Mouse (Mus musculus) spleen, adult 2 months (tissue): ENCODE data around the gene Clec12b. TPM values are rescaled to one million over a fixed set of nuclear protein-coding genes. Genes with fewer than 3 reads are reported as not detected.
"Not testable (repeated sequence)": the region's sequence is repeated elsewhere in the genome, so short reads cannot be mapped to it uniquely, and the experiment has no call there.

ENCODE experiments used
- DNase-seq, 2 experiments: peaks; one replicate each; pipeline versions ENCODE4 v3.0.0 to v3.0.0-alpha.2; 2012 to 2021; ENCODE audit warnings: low spot score in 2 of 2, low read depth in 1 of 2
- H3K27ac ChIP-seq: fragments of 200-500 bp; 2 replicates; pipeline ENCODE4 v1.5.1; 2012; ENCODE audit warnings: low read length, inconsistent platforms; ENCODE audit not compliant: insufficient read depth
- H3K27me3 ChIP-seq: fragments of 200-500 bp; 2 replicates; pipeline ENCODE4 v1.6.1; 2012; ENCODE audit warnings: mild to moderate bottlenecking, moderate library complexity, low read length, inconsistent platforms; ENCODE audit not compliant: control insufficient read depth, insufficient read depth
- H3K36me3 ChIP-seq: fragments of 200-500 bp; 2 replicates; pipeline ENCODE4 v1.6.1; 2012; ENCODE audit warnings: mild to moderate bottlenecking, low read length, inconsistent platforms; ENCODE audit not compliant: control insufficient read depth, insufficient read depth
- H3K4me1 ChIP-seq: fragments of 200-500 bp; 2 replicates; pipeline ENCODE4 v1.6.1; 2011; ENCODE audit warnings: inconsistent platforms; ENCODE audit not compliant: control insufficient read depth, insufficient read depth, insufficient read length
- H3K4me3 ChIP-seq: fragments of 200-500 bp; 2 replicates; pipeline ENCODE4 v1.5.1; 2011; ENCODE audit warnings: mild to moderate bottlenecking, inconsistent platforms; ENCODE audit not compliant: insufficient read depth, insufficient read length; ENCODE audit errors: extremely low read depth
- CTCF ChIP-seq: fragments of 200-500 bp; IDR thresholded peaks from 2 replicates; pipeline ENCODE4 v1.5.1; 2011; ENCODE audit warnings: mild to moderate bottlenecking, inconsistent platforms; ENCODE audit not compliant: insufficient read depth, insufficient read length, insufficient replicate concordance; ENCODE audit errors: extremely low read depth
- POLR2A ChIP-seq: fragments of 200-500 bp; IDR thresholded peaks from 2 replicates; pipeline ENCODE4 v1.6.1; 2011; ENCODE audit warnings: low read depth, low read length, inconsistent platforms
- WGBS: fragments of 180-500 bp; shearing (Covaris S2); methylation state at CpG from one replicate; pipeline ENCODE4 v1.1.7; 2018; 5-methylcytosine and 5-hydroxymethylcytosine counted together
- polyA plus RNA-seq: library from polyadenylated mRNA; depleted of rRNA; stranded (reverse); fragments of >200 nt; gene quantifications from 2 replicates; pipeline ENCODE4 v1.2.3, GENCODE M21; 2012

The Clec12b gene
- polyA plus RNA-seq, 1 experiment, result not detected

GRCm38 (mm10) chr6:129355774-129356173 lies 29.9 kb downstream of the Clec12b start:
- 55% methylated on average over 2 of the region's 2 CpGs for WGBS
- Histone ChIP-seq H3K4me3 (no peak overlapping the region), H3K36me3 (no peaks in the 10 kb centered on the region), H3K27ac (no peak overlapping the region), H3K4me1 (peaks cover 7% of the 10 kb centered on the region; the same call in 1 of the 2 replicates), H3K27me3 (no peaks in the 10 kb centered on the region)
- TF ChIP-seq CTCF (no peak), POLR2A (no peak)
- DNase-seq, result no peak

- TF ChIP-seq POLR2A, result no peak
- 72% methylated on average over 3 of the region's 3 CpGs for WGBS
- H3K4me1 ChIP-seq, result peaks cover 4% of the 10 kb centered on the region; the same call in 1 of the 2 replicates
- H3K27me3 ChIP-seq, result no peaks in the 10 kb centered on the region
- no peak overlapping the region for H3K4me3 ChIP-seq
- no peaks in the 10 kb centered on the region for H3K36me3 ChIP-seq
- peak overlapping the region; percentile 51 for H3K27ac ChIP-seq
- DNase-seq, result no peak
Observed at GRCm38 (mm10) chr6:129351091-129351490, 34.6 kb downstream of the Clec12b start.

GRCm38 (mm10) chr6:129349524-129350352 lies 35.9 kb downstream of the Clec12b start:
- no peak overlapping the region for H3K4me3 ChIP-seq
- H3K36me3 ChIP-seq, result no peaks in the 10 kb centered on the region
- peaks cover 4% of the 10 kb centered on the region; the same call in 1 of the 2 replicates for H3K4me1 ChIP-seq
- no peaks in the 10 kb centered on the region for H3K27me3 ChIP-seq
- peak; percentile 18 to 27 for DNase-seq
- peak overlapping the region; percentile 75 for H3K27ac ChIP-seq
- 5% methylated on average over 4 of the region's 4 CpGs for WGBS
- no peak for TF ChIP-seq POLR2A
- TF ChIP-seq CTCF, result no peak

GRCm38 (mm10) chr6:129344408-129344807 lies 41.3 kb downstream of the Clec12b start:
- TF ChIP-seq POLR2A (no peak), CTCF (no peak)
- Histone ChIP-seq H3K27ac (no peak overlapping the region), H3K4me1 (peaks cover 4% of the 10 kb centered on the region; the same call in 1 of the 2 replicates), H3K4me3 (no peak overlapping the region), H3K36me3 (no peaks in the 10 kb centered on the region), H3K27me3 (no peaks in the 10 kb centered on the region)
- 19% methylated on average over 3 of the region's 3 CpGs for WGBS
- peak in 1 of 2 experiments; percentile 23 for DNase-seq

- 85% methylated on average over 4 of the region's 4 CpGs for WGBS
- DNase-seq, H3K27ac ChIP-seq, H3K36me3 ChIP-seq, H3K4me1 ChIP-seq, H3K4me3 ChIP-seq, H3K27me3 ChIP-seq: not testable (repeated sequence)
Observed at GRCm38 (mm10) chr6:129342391-129342790, 43.3 kb downstream of the Clec12b start, which contains the start of gene Clec12a. TSS of gene Clec12a (plus strand) at chr6:129342691.

GRCm38 (mm10) chr6:129337751-129338150 lies 47.9 kb downstream of the Clec12b start:
- Histone ChIP-seq H3K4me1 (no peaks in the 10 kb centered on the region; the same call in 1 of the 2 replicates), H3K36me3 (no peaks in the 10 kb centered on the region), H3K4me3 (no peak overlapping the region), H3K27me3 (no peaks in the 10 kb centered on the region), H3K27ac (no peak overlapping the region)
- no peak for DNase-seq
- TF ChIP-seq POLR2A (no peak), CTCF (no peak)
- WGBS, result 46% methylated on average over 1 of the region's 1 CpGs

GRCm38 (mm10) chr6:129333674-129334078 lies 52.0 kb downstream of the Clec12b start:
- Histone ChIP-seq H3K4me1 (no peaks in the 10 kb centered on the region; the same call in 1 of the 2 replicates), H3K36me3 (no peaks in the 10 kb centered on the region), H3K27ac (no peak overlapping the region), H3K27me3 (no peaks in the 10 kb centered on the region), H3K4me3 (peak overlapping the region; percentile 40; the same call in 1 of the 2 replicates)
- peak; percentile 76 for DNase-seq
- WGBS, result 2% methylated on average over 11 of the region's 11 CpGs
- peak; percentile 91; the same call in 1 of the 2 replicates for TF ChIP-seq CTCF
- no peak for TF ChIP-seq POLR2A
